Mouse (Mus musculus): Measurements from ENCODE around the gene Gm29609. TPM values are rescaled to one million over a fixed set of nuclear protein-coding genes. Genes with fewer than 3 reads are reported as not detected.

Gm29609 gene
- polyA plus RNA-seq, 1 experiment from 2014 or later, result 2.3 TPM

- Histone ChIP-seq H3K4me3 (ENCODE audit: low read depth, low read length) (peak overlapping the region; percentile 83), H3K9ac (ENCODE audit: low read length) (no peak overlapping the region), H3K27ac (ENCODE audit: low read depth, low read length) (no peak overlapping the region), H3K4me2 (ENCODE audit: low read depth, low read length, severe bottlenecking) (peak overlapping the region; percentile 77; the same call in 1 of the 2 replicates), H3K9me3 (ENCODE audit: control insufficient read depth, low read length) (no peaks in the 10 kb centered on the region), H3K4me1 (replicated peaks; ENCODE audit: control insufficient read depth, insufficient read depth, low read length) (0 out of 2 replicates have a peak, but pooled peaks cover 3% of the 10 kb centered on the region), H3K36me3 (ENCODE audit: control insufficient read depth, insufficient read depth, low read length) (peaks cover 22% of the 10 kb centered on the region; the same call in 1 of the 2 replicates), H3K27me3 (ENCODE audit: control insufficient read depth, insufficient read depth, low read length) (no peaks in the 10 kb centered on the region)
- 94% methylated on average over 16 of the region's 16 CpGs for WGBS
- ATAC-seq (replicated peaks; ENCODE audit: low FRiP score) (no peak), DNase-seq (ENCODE audit: low spot score) (no peak)
Observed at GRCm38 (mm10) chr5:31194486-31195485, 15.1 kb upstream of the Gm29609 start.

DNA sequence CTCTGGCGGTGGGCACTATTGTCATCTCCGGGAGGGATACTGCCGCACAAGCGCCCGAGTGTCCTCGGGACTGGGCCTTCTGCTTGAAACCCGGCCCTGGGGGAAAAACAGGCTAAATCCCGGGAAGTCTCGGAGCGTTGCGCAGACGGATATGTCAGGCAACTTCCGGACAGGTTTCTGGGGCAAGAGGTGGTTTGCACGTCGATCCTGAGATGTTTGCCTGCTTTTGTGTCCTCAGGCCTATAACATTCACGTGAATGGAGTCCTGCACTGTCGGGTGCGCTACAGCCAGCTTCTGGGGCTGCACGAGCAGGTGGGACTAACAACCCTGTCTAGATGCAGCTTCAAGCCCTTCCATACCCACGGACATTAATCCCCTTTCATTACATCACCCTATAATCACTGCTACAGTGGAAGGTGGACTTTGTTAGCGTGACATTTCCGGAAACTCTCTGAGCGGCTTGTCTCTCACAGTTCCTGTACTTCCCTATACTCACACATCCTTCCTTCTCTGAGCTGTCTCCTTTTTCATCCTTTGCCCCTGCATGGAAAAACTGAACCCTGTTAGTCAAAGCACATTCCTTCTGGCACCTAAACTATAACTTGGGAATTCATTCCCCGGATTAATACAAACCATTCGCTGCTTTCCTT, 14.0 kb upstream of the Gm29609 start:
- no peak for ATAC-seq (replicated peaks; ENCODE audit: low FRiP score)
- peak overlapping the region; percentile 83 for H3K4me3 ChIP-seq (ENCODE audit: low read depth, low read length)
- no peaks in the 10 kb centered on the region for H3K9me3 ChIP-seq (ENCODE audit: control insufficient read depth, low read length)
- peak overlapping the region; percentile 77 for H3K4me2 ChIP-seq (ENCODE audit: low read depth, low read length, severe bottlenecking)
- H3K4me1 ChIP-seq (replicated peaks; ENCODE audit: control insufficient read depth, insufficient read depth, low read length), result 0 out of 2 replicates have a peak, but pooled peaks cover 3% of the 10 kb centered on the region
- 12% methylated on average over 25 of the region's 25 CpGs for WGBS
- H3K36me3 ChIP-seq (ENCODE audit: control insufficient read depth, insufficient read depth, low read length), result peaks cover 19% of the 10 kb centered on the region; the same call in 1 of the 2 replicates
- peak overlapping the region; percentile 58; the same call in 1 of the 2 replicates for H3K27ac ChIP-seq (ENCODE audit: low read depth, low read length)
- H3K27me3 ChIP-seq (ENCODE audit: control insufficient read depth, insufficient read depth, low read length), result no peaks in the 10 kb centered on the region
- H3K9ac ChIP-seq (ENCODE audit: low read length), result peak overlapping the region; percentile 74
- no peak for DNase-seq (ENCODE audit: low spot score)

GRCm38 (mm10) chr5:31192939-31193630, 13.4 kb upstream of the Gm29609 start, which contains the start of the genes Snx17 and Eif2b4:
Snx17 (plus strand) TSS chr5:31193227.
Eif2b4 (minus strand) TSS chr5:31193430.
- no peaks in the 10 kb centered on the region for H3K27me3 ChIP-seq (ENCODE audit: control insufficient read depth, insufficient read depth, low read length)
- H3K36me3 ChIP-seq (ENCODE audit: control insufficient read depth, insufficient read depth, low read length), result peaks cover 16% of the 10 kb centered on the region; the same call in 1 of the 2 replicates
- H3K4me1 ChIP-seq (replicated peaks; ENCODE audit: control insufficient read depth, insufficient read depth, low read length), result 0 out of 2 replicates have a peak, but pooled peaks cover 3% of the 10 kb centered on the region
- peak within 1 kb of the TSS; percentile 83 for H3K4me3 ChIP-seq (ENCODE audit: low read depth, low read length)
- H3K4me2 ChIP-seq (ENCODE audit: low read depth, low read length, severe bottlenecking), result peak within 1 kb of the TSS; percentile 77
- peak within 1 kb of the TSS; percentile 74 for H3K9ac ChIP-seq (ENCODE audit: low read length)
- DNase-seq (ENCODE audit: low spot score) (peak; percentile 99), ATAC-seq (replicated peaks; ENCODE audit: low FRiP score) (peak; percentile 97)
- under 1% methylated on average over 48 of the region's 48 CpGs for WGBS
- peak within 1 kb of the TSS; percentile 58; the same call in 1 of the 2 replicates for H3K27ac ChIP-seq (ENCODE audit: low read depth, low read length)
- no peaks in the 10 kb centered on the region for H3K9me3 ChIP-seq (ENCODE audit: control insufficient read depth, low read length)

GRCm38 (mm10) chr5:31192045-31192938, 12.6 kb upstream of the Gm29609 start:
- H3K27me3 ChIP-seq (ENCODE audit: control insufficient read depth, insufficient read depth, low read length), result no peaks in the 10 kb centered on the region
- 0 out of 2 replicates have a peak, but pooled peaks cover 3% of the 10 kb centered on the region for H3K4me1 ChIP-seq (replicated peaks; ENCODE audit: control insufficient read depth, insufficient read depth, low read length)
- H3K9ac ChIP-seq (ENCODE audit: low read length), result peak overlapping the region; percentile 74
- H3K27ac ChIP-seq (ENCODE audit: low read depth, low read length), result peak overlapping the region; percentile 33; the same call in 1 of the 2 replicates
- H3K36me3 ChIP-seq (ENCODE audit: control insufficient read depth, insufficient read depth, low read length), result peaks cover 15% of the 10 kb centered on the region; the same call in 1 of the 2 replicates
- DNase-seq (ENCODE audit: low spot score) (no peak), ATAC-seq (replicated peaks; ENCODE audit: low FRiP score) (no peak)
- H3K4me2 ChIP-seq (ENCODE audit: low read depth, low read length, severe bottlenecking), result peak overlapping the region; percentile 53
- no peaks in the 10 kb centered on the region for H3K9me3 ChIP-seq (ENCODE audit: control insufficient read depth, low read length)
- peak overlapping the region; percentile 83 for H3K4me3 ChIP-seq (ENCODE audit: low read depth, low read length)
- 16% methylated on average over 42 of the region's 42 CpGs for WGBS

- whole genome bisulfite sequencing, result 85% methylated on average over 9 of the region's 9 CpGs
- Histone ChIP-seq H3K9me3 (ENCODE audit: control insufficient read depth, low read length) (no peaks in the 10 kb centered on the region), H3K27me3 (ENCODE audit: control insufficient read depth, insufficient read depth, low read length) (no peaks in the 10 kb centered on the region), H3K9ac (ENCODE audit: low read length) (no peak overlapping the region), H3K4me1 (replicated peaks; ENCODE audit: control insufficient read depth, insufficient read depth, low read length) (0 out of 2 replicates have a peak, but pooled peaks cover 3% of the 10 kb centered on the region), H3K4me3 (ENCODE audit: low read depth, low read length) (no peak overlapping the region), H3K27ac (ENCODE audit: low read depth, low read length) (no peak overlapping the region), H3K36me3 (ENCODE audit: control insufficient read depth, insufficient read depth, low read length) (peaks cover 13% of the 10 kb centered on the region; the same call in 1 of the 2 replicates), H3K4me2 (ENCODE audit: low read depth, low read length, severe bottlenecking) (no peak overlapping the region)
- DNase-seq (ENCODE audit: low spot score), result no peak
- ATAC-seq (replicated peaks; ENCODE audit: low FRiP score), result no peak
Observed at GRCm38 (mm10) chr5:31190201-31190600, 10.5 kb upstream of the Gm29609 start.

- WGBS, result 73% methylated on average over 4 of the region's 4 CpGs
- DNase-seq (ENCODE audit: low spot score), result no peak
Observed at GRCm38 (mm10) chr5:31188223-31188840, 8.6 kb upstream of the Gm29609 start.

GRCm38 (mm10) chr5:31183678-31184077, 4.0 kb upstream of the Gm29609 start:
- 66% methylated on average over 4 of the region's 4 CpGs for WGBS
- peaks cover 6% of the 10 kb centered on the region; the same call in 1 of the 2 replicates for H3K36me3 ChIP-seq (ENCODE audit: control insufficient read depth, insufficient read depth, low read length)
- ATAC-seq (replicated peaks; ENCODE audit: low FRiP score) (no peak), DNase-seq (ENCODE audit: low spot score) (no peak)
- no peaks in the 10 kb centered on the region for H3K4me1 ChIP-seq (replicated peaks; ENCODE audit: control insufficient read depth, insufficient read depth, low read length)
- no peaks in the 10 kb centered on the region for H3K27me3 ChIP-seq (ENCODE audit: control insufficient read depth, insufficient read depth, low read length)
- no peak overlapping the region for H3K4me3 ChIP-seq (ENCODE audit: low read depth, low read length)
- H3K4me2 ChIP-seq (ENCODE audit: low read depth, low read length, severe bottlenecking), result no peak overlapping the region
- no peak overlapping the region for H3K27ac ChIP-seq (ENCODE audit: low read depth, low read length)
- no peaks in the 10 kb centered on the region for H3K9me3 ChIP-seq (ENCODE audit: control insufficient read depth, low read length)
- no peak overlapping the region for H3K9ac ChIP-seq (ENCODE audit: low read length)

More at GRCm38 (mm10) chr5:31188223-31188840, 8.6 kb upstream of the Gm29609 start:
- no peak overlapping the region for H3K27ac ChIP-seq (ENCODE audit: low read depth, low read length)
- no peak overlapping the region for H3K9ac ChIP-seq (ENCODE audit: low read length)
- no peak for ATAC-seq (replicated peaks; ENCODE audit: low FRiP score)
- no peaks in the 10 kb centered on the region for H3K27me3 ChIP-seq (ENCODE audit: control insufficient read depth, insufficient read depth, low read length)
- H3K4me3 ChIP-seq (ENCODE audit: low read depth, low read length), result no peak overlapping the region
- no peaks in the 10 kb centered on the region for H3K4me1 ChIP-seq (replicated peaks; ENCODE audit: control insufficient read depth, insufficient read depth, low read length)
- H3K9me3 ChIP-seq (ENCODE audit: control insufficient read depth, low read length), result no peaks in the 10 kb centered on the region
- peaks cover 13% of the 10 kb centered on the region; the same call in 1 of the 2 replicates for H3K36me3 ChIP-seq (ENCODE audit: control insufficient read depth, insufficient read depth, low read length)
- H3K4me2 ChIP-seq (ENCODE audit: low read depth, low read length, severe bottlenecking), result no peak overlapping the region
